Mouse (Mus musculus) heart, adult 8-10 months (tissue): Measurements from ENCODE around the gene Atp5d. TPM values are rescaled to one million over a fixed set of nuclear protein-coding genes. Genes with fewer than 3 reads are reported as not detected.

Experiments used
- DNase-seq: peaks from one replicate; pipeline ENCODE4 v3.0.0; 2022; ENCODE audit warnings: low spot score
- total RNA-seq, 4 experiments: library from RNA; stranded (reverse); gene quantifications; 2 replicates each; pipeline ENCODE4 v1.2.4; 2022

Atp5d gene
- total RNA-seq, 4 experiments from 2014 or later = 1,050 to 1,135 (median 1,101) TPM

GRCm38 (mm10) chr10:80116927-80117691 lies 21.3 kb upstream of the Atp5d start:
- peak; percentile 53 for DNase-seq

- DNase-seq = no peak
Observed at GRCm38 (mm10) chr10:80117736-80118135, 20.7 kb upstream of the Atp5d start.

GRCm38 (mm10) chr10:80118552-80118951 lies 19.9 kb upstream of the Atp5d start:
- DNase-seq = no peak

- no peak for DNase-seq
Observed at GRCm38 (mm10) chr10:80120146-80120545, 18.3 kb upstream of the Atp5d start.

GRCm38 (mm10) chr10:80121639-80122038 lies 16.8 kb upstream of the Atp5d start:
- DNase-seq = no peak

GRCm38 (mm10) chr10:80123932-80124562 lies 14.4 kb upstream of the Atp5d start:
- DNase-seq = no peak

- no peak for DNase-seq
Observed at GRCm38 (mm10) chr10:80127920-80128319, 10.5 kb upstream of the Atp5d start.

GRCm38 (mm10) chr10:80129846-80130245 lies 8.6 kb upstream of the Atp5d start:
- DNase-seq = no peak

- DNase-seq = no peak
Observed at GRCm38 (mm10) chr10:80130403-80131031, 7.9 kb upstream of the Atp5d start.

- DNase-seq = no peak
Observed at GRCm38 (mm10) chr10:80131316-80131951, 7.0 kb upstream of the Atp5d start.

- DNase-seq = no peak
Observed at GRCm38 (mm10) chr10:80131952-80132350, 6.5 kb upstream of the Atp5d start.

GRCm38 (mm10) chr10:80133226-80133849 lies 5.1 kb upstream of the Atp5d start:
- no peak for DNase-seq

- DNase-seq = no peak
Observed at GRCm38 (mm10) chr10:80134421-80134820, 4.0 kb upstream of the Atp5d start.

- DNase-seq = no peak
Observed at GRCm38 (mm10) chr10:80135161-80135560, 3.3 kb upstream of the Atp5d start.

- no peak for DNase-seq
Observed at GRCm38 (mm10) chr10:80135641-80136040, 2.8 kb upstream of the Atp5d start.

GRCm38 (mm10) chr10:80136179-80136951 lies 2.1 kb upstream of the Atp5d start:
- no peak for DNase-seq

- DNase-seq = no peak
Observed at GRCm38 (mm10) chr10:80136952-80137625, 1.3 kb upstream of the Atp5d start.

- DNase-seq = no peak
Observed at GRCm38 (mm10) chr10:80137626-80138552, 543 bp upstream of the Atp5d start.

GRCm38 (mm10) chr10:80139439-80139775 lies 975 bp downstream of the Atp5d start:
- DNase-seq = no peak
